Mouse (Mus musculus) stomach, postnatal 0 days (tissue): ENCODE results near the gene Gm10840. TPM values are rescaled to one million over a fixed set of nuclear protein-coding genes. Genes with fewer than 3 reads are reported as not detected.

Experiments used
- ATAC-seq: fragments of 200-750 bp; cut with Nextera tagmentation; 2 replicates; pipeline ENCODE4 v1.8.0; 2017; ENCODE audit not compliant: low FRiP score, low TSS enrichment
- DNase-seq: peaks from one replicate; pipeline ENCODE4 v3.0.0-alpha.2; 2016; ENCODE audit warnings: low spot score
- H3K27ac ChIP-seq: fragments of 300-500 bp; sonication (generic); replicated peaks from 2 replicates; pipeline ENCODE4 v1.5.1; 2014; ENCODE audit warnings: mild to moderate bottlenecking, control low read depth
- H3K27me3 ChIP-seq: fragments of 300-500 bp; sonication (generic); 2 replicates; pipeline ENCODE4 v1.6.1; 2014; ENCODE audit warnings: low read length; ENCODE audit not compliant: control insufficient read depth, insufficient read depth
- H3K36me3 ChIP-seq: fragments of 300-500 bp; sonication (generic); 2 replicates; pipeline ENCODE4 v1.6.1; 2014; ENCODE audit warnings: low read length, mixed read lengths; ENCODE audit not compliant: control insufficient read depth, insufficient read depth
- H3K4me1 ChIP-seq: fragments of 300-500 bp; sonication (generic); replicated peaks from 2 replicates; pipeline ENCODE4 v1.6.1; 2014; ENCODE audit warnings: antibody characterized with exemption; ENCODE audit not compliant: control insufficient read depth, insufficient read depth
- H3K4me2 ChIP-seq: fragments of 300-500 bp; sonication (generic); replicated peaks from 2 replicates; pipeline ENCODE4 v1.6.1; 2014; ENCODE audit warnings: low read depth, mild to moderate bottlenecking, control low read depth, moderate library complexity
- H3K4me3 ChIP-seq: fragments of 300-500 bp; sonication (generic); 2 replicates; pipeline ENCODE4 v1.5.1; 2014; ENCODE audit warnings: low read depth, low read length, control low read depth
- H3K9ac ChIP-seq: fragments of 300-500 bp; sonication (generic); 2 replicates; pipeline ENCODE4 v1.6.1; 2014; ENCODE audit warnings: mild to moderate bottlenecking, low read length, control low read depth, mixed read lengths
- H3K9me3 ChIP-seq: fragments of 300-500 bp; sonication (generic); 2 replicates; pipeline ENCODE4 v1.6.1; 2016; ENCODE audit warnings: low read length; ENCODE audit not compliant: control insufficient read depth
- CTCF ChIP-seq: IDR thresholded peaks from 2 replicates; pipeline ENCODE4 v1.5.1; 2016; ENCODE audit warnings: antibody characterized with exemption, low read depth, mild to moderate bottlenecking, moderate library complexity
- EP300 ChIP-seq: optimal IDR thresholded peaks from 2 replicates; pipeline ENCODE3; 2016; ENCODE audit warnings: antibody characterized with exemption
- whole genome bisulfite sequencing: fragments of 180-500 bp; shearing (Covaris S2); extraction: QIAGEN DNeasy Blood & Tissue Kit; methylation state at CpG from one replicate; pipeline ENCODE4 v1.1.7; 2014; 5-methylcytosine and 5-hydroxymethylcytosine counted together
- polyA plus RNA-seq: library from polyadenylated mRNA; unstranded; fragments of >200 nt; fragmentation: Nextera tagmentation; extraction: Ambion mirVana; gene quantifications from 2 replicates; pipeline ENCODE4 v1.2.1, GENCODE M21; 2015

The Gm10840 gene
- polyA plus RNA-seq, 1 experiment from 2014 or later = not detected

DNA sequence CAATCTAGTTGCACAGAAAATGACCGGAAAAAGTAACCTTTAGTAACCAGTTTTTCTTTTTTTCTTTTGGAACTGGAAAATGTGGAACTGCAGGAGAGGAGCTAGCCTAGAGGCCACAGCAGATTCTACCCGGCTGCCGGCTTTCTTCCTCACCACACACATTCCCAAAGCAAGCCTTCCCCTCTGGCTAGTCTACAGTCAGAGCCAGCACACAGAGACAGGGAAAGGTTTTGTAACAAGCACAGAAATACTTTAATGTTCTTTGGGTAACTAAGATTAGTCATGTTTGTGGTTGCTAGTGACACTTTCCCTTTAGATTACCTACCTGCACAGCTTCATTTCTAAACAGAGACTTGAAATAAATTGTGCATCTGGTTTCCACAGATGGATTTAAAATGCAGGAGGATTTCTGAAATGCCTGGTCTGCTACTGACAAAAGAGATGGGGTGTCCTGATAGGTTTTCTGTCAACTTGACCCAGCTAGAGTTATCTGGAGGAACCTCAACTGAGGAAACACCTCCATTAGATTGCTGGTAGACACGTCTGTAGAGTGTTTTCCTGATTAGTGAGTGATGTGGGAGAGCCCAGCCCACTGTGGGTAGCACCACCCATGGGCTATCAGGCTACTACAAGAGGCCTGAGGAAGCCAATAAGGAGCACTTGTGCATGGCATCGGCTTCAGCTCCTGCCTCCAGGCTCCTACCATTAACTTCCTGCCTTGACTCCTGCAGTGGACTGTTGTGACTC, 17.6 kb downstream of the Gm10840 start:
- H3K4me3 ChIP-seq = no peak overlapping the region
- 65% methylated on average over 5 of the region's 5 CpGs for WGBS
- no peaks in the 10 kb centered on the region for H3K9me3 ChIP-seq
- no peak for TF ChIP-seq CTCF
- no peak for TF ChIP-seq EP300
- H3K9ac ChIP-seq = no peak overlapping the region
- no peak overlapping the region for H3K4me2 ChIP-seq
- no peak overlapping the region for H3K27ac ChIP-seq
- no peaks in the 10 kb centered on the region for H3K27me3 ChIP-seq
- ATAC-seq (peak; percentile 60), DNase-seq (no peak)
- no peaks in the 10 kb centered on the region for H3K36me3 ChIP-seq
- no peaks in the 10 kb centered on the region for H3K4me1 ChIP-seq

DNA sequence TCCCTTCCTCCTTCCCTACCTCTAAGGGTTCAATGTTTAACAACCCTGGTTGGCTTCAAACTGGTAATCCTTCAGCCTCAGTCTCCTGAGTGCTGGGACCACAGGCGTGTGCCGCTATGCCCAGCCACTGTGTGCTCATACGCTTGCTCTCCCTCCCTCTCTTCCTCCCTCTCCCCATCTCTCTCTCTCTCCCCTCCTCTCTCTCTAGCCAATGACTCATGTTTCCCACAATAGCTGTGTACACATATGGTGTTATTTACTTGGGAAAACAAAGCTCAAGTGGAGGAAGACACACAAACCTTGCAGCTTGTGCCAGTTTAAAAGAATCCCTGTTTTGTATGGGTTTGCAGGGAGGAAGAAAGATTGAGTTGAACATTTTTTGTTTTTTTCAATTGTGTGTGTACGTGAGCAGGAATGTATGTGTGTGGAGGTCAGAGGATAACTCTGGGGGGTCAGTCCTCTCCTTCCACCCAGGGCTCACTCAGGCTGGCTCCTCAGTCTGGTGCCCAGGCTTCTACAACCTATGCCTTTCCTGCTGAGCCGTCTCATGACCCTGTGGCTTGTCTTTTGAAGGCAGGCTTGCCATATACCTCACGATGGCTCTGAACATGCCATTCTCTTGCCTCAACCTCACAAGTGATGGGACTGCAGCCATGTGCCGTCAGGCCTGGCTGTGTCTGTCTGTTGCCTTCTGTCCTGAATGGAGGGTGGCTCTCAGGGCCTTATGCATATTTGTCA, 19.2 kb downstream of the Gm10840 start:
- H3K4me1 ChIP-seq = no peaks in the 10 kb centered on the region
- H3K36me3 ChIP-seq = 0 out of 2 replicates have a peak, but pooled peaks cover 3% of the 10 kb centered on the region
- no peak overlapping the region for H3K27ac ChIP-seq
- no peaks in the 10 kb centered on the region for H3K27me3 ChIP-seq
- WGBS = 58% methylated on average over 7 of the region's 7 CpGs
- DNase-seq (no peak), ATAC-seq (peak; percentile 69; the same call in 1 of the 2 replicates)
- no peaks in the 10 kb centered on the region for H3K9me3 ChIP-seq
- no peak overlapping the region for H3K9ac ChIP-seq
- TF ChIP-seq EP300 = no peak
- TF ChIP-seq CTCF = no peak
- no peak overlapping the region for H3K4me2 ChIP-seq
- H3K4me3 ChIP-seq = no peak overlapping the region

DNA sequence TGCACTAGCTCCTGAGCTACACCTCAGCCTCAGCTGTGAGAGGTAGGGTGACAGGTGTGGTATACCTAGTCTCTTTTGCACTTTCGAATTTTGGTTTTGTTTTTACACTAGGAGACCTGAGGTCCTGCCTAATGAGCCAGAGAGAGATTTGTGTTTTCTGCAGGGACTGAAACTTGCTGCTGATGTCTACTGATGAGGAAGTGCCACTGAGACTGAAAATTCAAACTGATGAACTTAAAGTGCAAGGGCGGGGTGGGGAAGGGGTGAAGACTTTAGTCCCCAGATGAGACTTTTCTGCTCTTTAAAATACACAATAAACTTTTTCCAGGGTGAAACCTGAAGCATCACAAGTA, 19.8 kb downstream of the Gm10840 start:
- H3K9me3 ChIP-seq = no peaks in the 10 kb centered on the region
- H3K9ac ChIP-seq = no peak overlapping the region
- ATAC-seq = no peak
- H3K27ac ChIP-seq = no peak overlapping the region
- no peaks in the 10 kb centered on the region for H3K27me3 ChIP-seq
- DNase-seq = no peak
- no peak for TF ChIP-seq CTCF
- no peak for TF ChIP-seq EP300
- no peaks in the 10 kb centered on the region for H3K4me1 ChIP-seq
- WGBS = 79% methylated on average over 2 of the region's 2 CpGs
- H3K4me2 ChIP-seq = no peak overlapping the region
- H3K36me3 ChIP-seq = 0 out of 2 replicates have a peak, but pooled peaks cover 3% of the 10 kb centered on the region
- no peak overlapping the region for H3K4me3 ChIP-seq

DNA sequence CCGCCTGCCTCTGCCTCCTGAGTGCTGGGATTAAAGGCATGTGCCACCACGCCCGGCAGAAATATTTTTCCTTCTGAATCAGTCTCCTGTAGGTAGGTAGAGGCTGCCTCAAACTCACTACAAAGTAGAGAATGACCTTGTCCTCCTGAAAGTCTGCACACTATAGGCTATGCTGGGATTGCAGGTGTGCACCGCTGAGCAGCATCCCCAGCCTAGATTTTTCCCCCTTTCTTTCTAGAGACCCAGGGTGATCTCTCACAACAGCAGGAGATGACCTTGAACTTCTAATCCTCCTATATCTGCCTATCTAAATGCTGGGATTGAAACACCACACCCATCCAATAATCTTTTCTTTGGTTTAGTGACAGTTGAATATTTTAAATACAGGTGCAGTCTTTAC, 26.7 kb downstream of the Gm10840 start:
- H3K27me3 ChIP-seq = no peaks in the 10 kb centered on the region
- no peaks in the 10 kb centered on the region for H3K4me1 ChIP-seq
- no peak for TF ChIP-seq CTCF
- H3K4me3 ChIP-seq = no peak overlapping the region
- ATAC-seq (no peak), DNase-seq (no peak)
- H3K27ac ChIP-seq = no peak overlapping the region
- no peaks in the 10 kb centered on the region for H3K9me3 ChIP-seq
- 93% methylated on average over 4 of the region's 4 CpGs for WGBS
- H3K36me3 ChIP-seq = peaks cover 6% of the 10 kb centered on the region; the same call in 1 of the 2 replicates
- H3K4me2 ChIP-seq = no peak overlapping the region
- H3K9ac ChIP-seq = no peak overlapping the region

DNA sequence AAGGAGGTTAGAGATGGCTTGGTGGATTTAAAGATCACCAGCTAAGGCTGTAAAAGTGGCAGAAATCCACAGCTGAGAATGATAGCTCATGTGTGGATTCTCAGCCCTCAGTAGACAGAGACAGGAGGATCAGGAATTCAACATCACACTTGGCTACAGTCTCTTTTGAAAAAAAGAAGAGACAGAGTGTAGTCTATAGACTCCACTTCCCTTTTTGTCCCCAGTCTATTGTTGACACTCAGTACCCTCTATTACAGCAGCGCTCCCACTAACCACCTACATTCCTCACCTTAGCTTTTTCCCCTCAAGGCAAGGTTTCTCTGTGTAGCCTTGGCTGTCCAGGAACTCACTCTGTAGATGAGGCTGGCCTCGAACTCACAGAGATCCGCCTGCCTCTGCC, 31.1 kb downstream of the Gm10840 start:
- H3K27ac ChIP-seq = no peak overlapping the region
- H3K4me2 ChIP-seq = no peak overlapping the region
- no peak for TF ChIP-seq EP300
- TF ChIP-seq CTCF = no peak
- DNase-seq = no peak
- no peak overlapping the region for H3K4me3 ChIP-seq
- no peaks in the 10 kb centered on the region for H3K36me3 ChIP-seq
- no peaks in the 10 kb centered on the region for H3K9me3 ChIP-seq
- no peak overlapping the region for H3K9ac ChIP-seq
- 86% methylated on average over 3 of the region's 3 CpGs for WGBS
- no peak for ATAC-seq
- H3K4me1 ChIP-seq = no peaks in the 10 kb centered on the region; the same call in 1 of the 2 replicates
- H3K27me3 ChIP-seq = no peaks in the 10 kb centered on the region

DNA sequence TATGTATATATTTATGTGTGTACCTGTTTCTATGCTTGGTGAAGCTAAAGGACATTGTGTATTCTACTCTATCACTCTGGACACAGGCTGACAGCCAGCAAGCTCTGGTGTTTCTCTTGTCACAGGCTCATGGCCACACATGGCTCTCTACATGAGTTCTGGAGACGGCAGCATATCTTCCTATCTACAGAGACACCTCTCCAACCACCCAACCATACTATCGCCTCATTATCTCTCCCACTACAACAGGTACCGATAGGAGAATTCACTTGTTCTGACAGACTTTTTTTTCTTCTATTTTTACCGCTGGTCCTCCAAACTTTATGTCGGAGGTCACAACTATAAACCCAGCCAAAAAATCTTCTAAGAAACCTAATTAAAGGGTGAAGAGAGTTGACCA, 31.6 kb downstream of the Gm10840 start:
- TF ChIP-seq CTCF (no peak), EP300 (no peak)
- H3K36me3 ChIP-seq = no peaks in the 10 kb centered on the region
- H3K27ac ChIP-seq = no peak overlapping the region
- ATAC-seq (no peak), DNase-seq (no peak)
- H3K4me1 ChIP-seq = no peaks in the 10 kb centered on the region; the same call in 1 of the 2 replicates
- H3K9me3 ChIP-seq = no peaks in the 10 kb centered on the region
- 77% methylated on average over 5 of the region's 5 CpGs for WGBS
- H3K4me3 ChIP-seq = peak overlapping the region; percentile 65; the same call in 1 of the 2 replicates
- H3K4me2 ChIP-seq = peak overlapping the region; percentile 86
- no peak overlapping the region for H3K9ac ChIP-seq
- no peaks in the 10 kb centered on the region for H3K27me3 ChIP-seq
